Mouse (Mus musculus) limb, embryonic 12.5 days (tissue): ENCODE data around the gene Acer3. TPM values are rescaled to one million over a fixed set of nuclear protein-coding genes. Genes with fewer than 3 reads are reported as not detected.

Experiments
- ATAC-seq: fragments of 200-750 bp; cut with Nextera tagmentation; 2 replicates; pipeline ENCODE4 v1.8.0; 2017; ENCODE audit warnings: low read depth, moderate TSS enrichment; ENCODE audit not compliant: insufficient number of reproducible peaks, insufficient read depth, low FRiP score, low TSS enrichment
- H3K27ac ChIP-seq: fragments of 300-500 bp; sonication (generic); 2 replicates; pipeline ENCODE4 v1.5.1; 2016; ENCODE audit warnings: mild to moderate bottlenecking, moderate library complexity
- H3K27me3 ChIP-seq: fragments of 300-500 bp; sonication (generic); 2 replicates; pipeline ENCODE4 v1.6.1; 2016; ENCODE audit warnings: mild to moderate bottlenecking, moderate library complexity
- H3K36me3 ChIP-seq: fragments of 300-500 bp; sonication (generic); 2 replicates; pipeline ENCODE4 v1.6.1; 2016; ENCODE audit warnings: mild to moderate bottlenecking, moderate library complexity
- H3K4me1 ChIP-seq: fragments of 300-500 bp; sonication (generic); replicated peaks from 2 replicates; pipeline ENCODE4 v1.6.1; 2016
- H3K4me2 ChIP-seq: fragments of 300-500 bp; sonication (generic); 2 replicates; pipeline ENCODE4 v1.6.1; 2016; ENCODE audit warnings: mild to moderate bottlenecking, moderate library complexity
- H3K4me3 ChIP-seq: fragments of 300-500 bp; sonication (generic); replicated peaks from 2 replicates; pipeline ENCODE4 v1.5.1; 2016; ENCODE audit warnings: mild to moderate bottlenecking
- H3K9ac ChIP-seq: fragments of 300-500 bp; sonication (generic); replicated peaks from 2 replicates; pipeline ENCODE4 v1.6.1; 2016; ENCODE audit warnings: mild to moderate bottlenecking, moderate library complexity
- H3K9me3 ChIP-seq: fragments of 300-500 bp; sonication (generic); 2 replicates; pipeline ENCODE4 v1.6.1; 2016; ENCODE audit warnings: mild to moderate bottlenecking, moderate library complexity
- WGBS: fragments of 180-500 bp; shearing (Covaris S2); methylation state at CpG from one replicate; pipeline ENCODE4 v1.1.7; 2016; 5-methylcytosine and 5-hydroxymethylcytosine counted together
- polyA plus RNA-seq: library from polyadenylated mRNA; unstranded; fragments of >200 nt; fragmentation: Nextera tagmentation; extraction: Ambion mirVana; gene quantifications from 2 replicates; pipeline ENCODE4 v1.2.1, GENCODE M21; 2016

Acer3 gene
- polyA plus RNA-seq, 1 experiment from 2014 or later: 25.4 TPM

GRCm38 (mm10) chr7:98164999-98165528, 155.9 kb downstream of the Acer3 start:
- WGBS: 60% methylated on average over 10 of the region's 10 CpGs
- H3K27ac ChIP-seq: peak overlapping the region; percentile 79

DNA sequence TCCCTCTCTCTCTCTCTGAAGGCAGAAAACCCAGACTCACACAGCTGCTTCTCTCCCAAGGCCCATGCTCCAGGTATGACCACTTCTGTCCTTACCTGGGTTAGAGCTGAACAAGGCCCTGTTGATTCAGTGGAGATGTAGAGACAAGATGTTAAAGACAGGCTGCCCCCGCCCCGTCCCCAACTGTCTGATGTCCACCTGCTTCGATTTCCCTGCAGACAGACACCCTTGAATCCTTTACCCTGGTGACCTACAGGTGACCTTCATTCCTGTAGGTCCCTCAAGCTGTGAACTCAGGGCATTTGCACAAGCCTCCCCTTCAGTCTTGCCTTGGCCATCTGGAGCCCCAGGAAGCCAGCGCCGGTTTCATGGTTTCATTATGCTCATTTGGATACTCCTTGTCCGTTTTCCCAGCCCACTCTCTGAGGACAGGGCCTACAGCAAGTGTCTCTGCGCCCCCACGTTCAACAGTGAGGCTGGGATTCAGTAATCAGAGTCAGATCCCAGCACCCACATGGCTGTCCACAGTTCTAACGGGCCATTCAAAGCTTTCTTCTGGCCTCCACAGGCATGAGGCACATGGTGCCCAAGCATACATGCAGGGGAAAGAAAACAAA, 156.5 kb downstream of the Acer3 start:
- Histone ChIP-seq H3K9me3 (no peaks in the 10 kb centered on the region), H3K4me3 (no peak overlapping the region), H3K36me3 (no peaks in the 10 kb centered on the region), H3K27me3 (no peaks in the 10 kb centered on the region), H3K27ac (peak overlapping the region; percentile 79; the same call in 1 of the 2 replicates), H3K4me1 (peaks cover 24% of the 10 kb centered on the region), H3K4me2 (no peak overlapping the region), H3K9ac (no peak overlapping the region; the same call in 1 of the 2 replicates)
- no peak for ATAC-seq
- 72% methylated on average over 9 of the region's 9 CpGs for WGBS

More at GRCm38 (mm10) chr7:98164999-98165528, 155.9 kb downstream of the Acer3 start:
- ATAC-seq: no peak
- Histone ChIP-seq H3K36me3 (no peaks in the 10 kb centered on the region), H3K9ac (peak overlapping the region; percentile 48), H3K27me3 (no peaks in the 10 kb centered on the region), H3K4me1 (peaks cover 21% of the 10 kb centered on the region), H3K4me3 (no peak overlapping the region), H3K9me3 (no peaks in the 10 kb centered on the region), H3K4me2 (no peak overlapping the region)

DNA sequence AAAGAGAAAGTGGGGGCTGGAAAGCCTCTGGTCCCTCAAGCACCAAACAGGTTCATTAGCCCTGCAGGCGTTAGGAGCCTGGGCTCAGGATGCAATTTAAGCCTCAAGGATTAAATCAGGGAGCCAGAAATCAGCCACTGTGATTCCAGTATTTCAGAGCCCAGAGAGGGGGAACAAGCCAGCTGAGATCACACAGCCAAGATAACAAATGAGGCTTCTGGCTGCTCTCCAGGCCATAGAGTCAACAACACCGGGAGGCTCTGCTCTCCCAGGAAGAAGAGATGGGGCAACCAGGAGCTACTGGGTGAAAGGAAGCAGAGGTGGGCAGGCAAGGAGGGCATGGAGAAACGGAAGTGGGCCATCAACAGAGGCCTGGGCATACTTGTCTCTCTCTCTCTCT, 157.3 kb downstream of the Acer3 start:
- H3K36me3 ChIP-seq: no peaks in the 10 kb centered on the region
- no peaks in the 10 kb centered on the region for H3K9me3 ChIP-seq
- no peak overlapping the region for H3K27ac ChIP-seq
- peaks cover 31% of the 10 kb centered on the region for H3K4me1 ChIP-seq
- 57% methylated on average over 3 of the region's 3 CpGs for WGBS
- H3K27me3 ChIP-seq: no peaks in the 10 kb centered on the region
- no peak overlapping the region for H3K4me2 ChIP-seq
- no peak overlapping the region for H3K4me3 ChIP-seq
- H3K9ac ChIP-seq: no peak overlapping the region
- ATAC-seq: no peak

GRCm38 (mm10) chr7:98162239-98162638, 158.8 kb downstream of the Acer3 start:
- H3K36me3 ChIP-seq: no peaks in the 10 kb centered on the region
- H3K4me3 ChIP-seq: no peak overlapping the region
- H3K4me1 ChIP-seq: peaks cover 38% of the 10 kb centered on the region
- no peaks in the 10 kb centered on the region for H3K27me3 ChIP-seq
- H3K27ac ChIP-seq: no peak overlapping the region
- ATAC-seq: no peak
- H3K9ac ChIP-seq: no peak overlapping the region
- H3K9me3 ChIP-seq: no peaks in the 10 kb centered on the region
- no peak overlapping the region for H3K4me2 ChIP-seq
- 64% methylated on average over 6 of the region's 6 CpGs for WGBS

GRCm38 (mm10) chr7:98160041-98160740, 160.8 kb downstream of the Acer3 start:
- no peak for ATAC-seq
- 43% methylated on average over 8 of the region's 8 CpGs for WGBS
- Histone ChIP-seq H3K4me3 (no peak overlapping the region), H3K4me1 (peaks cover 34% of the 10 kb centered on the region), H3K27ac (no peak overlapping the region), H3K27me3 (no peaks in the 10 kb centered on the region), H3K9ac (no peak overlapping the region), H3K4me2 (no peak overlapping the region), H3K36me3 (no peaks in the 10 kb centered on the region), H3K9me3 (no peaks in the 10 kb centered on the region)

DNA sequence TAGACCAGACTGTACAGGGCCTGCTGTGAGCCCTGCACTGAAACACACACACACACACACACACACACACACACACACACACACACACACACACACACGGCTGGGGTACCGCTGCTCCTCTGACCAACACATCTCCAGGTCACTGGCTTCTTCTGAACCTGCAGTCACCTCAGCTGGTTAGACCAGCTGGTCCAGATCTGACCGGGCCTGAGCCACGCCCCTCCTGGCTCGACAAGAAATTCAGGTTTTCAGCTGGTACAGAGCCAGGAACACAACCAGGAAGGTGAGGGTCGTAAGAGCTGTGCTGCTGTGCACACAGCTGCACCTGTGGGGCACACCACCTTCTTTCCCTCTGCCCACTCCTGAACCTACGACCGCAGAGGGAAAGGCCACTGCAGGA, 162.5 kb downstream of the Acer3 start:
- no peak for ATAC-seq
- Histone ChIP-seq H3K4me3 (no peak overlapping the region), H3K27ac (no peak overlapping the region), H3K36me3 (no peaks in the 10 kb centered on the region), H3K27me3 (no peaks in the 10 kb centered on the region), H3K9me3 (no peaks in the 10 kb centered on the region), H3K4me1 (peaks cover 23% of the 10 kb centered on the region), H3K4me2 (no peak overlapping the region), H3K9ac (no peak overlapping the region)
- 36% methylated on average over 8 of the region's 8 CpGs for WGBS

DNA sequence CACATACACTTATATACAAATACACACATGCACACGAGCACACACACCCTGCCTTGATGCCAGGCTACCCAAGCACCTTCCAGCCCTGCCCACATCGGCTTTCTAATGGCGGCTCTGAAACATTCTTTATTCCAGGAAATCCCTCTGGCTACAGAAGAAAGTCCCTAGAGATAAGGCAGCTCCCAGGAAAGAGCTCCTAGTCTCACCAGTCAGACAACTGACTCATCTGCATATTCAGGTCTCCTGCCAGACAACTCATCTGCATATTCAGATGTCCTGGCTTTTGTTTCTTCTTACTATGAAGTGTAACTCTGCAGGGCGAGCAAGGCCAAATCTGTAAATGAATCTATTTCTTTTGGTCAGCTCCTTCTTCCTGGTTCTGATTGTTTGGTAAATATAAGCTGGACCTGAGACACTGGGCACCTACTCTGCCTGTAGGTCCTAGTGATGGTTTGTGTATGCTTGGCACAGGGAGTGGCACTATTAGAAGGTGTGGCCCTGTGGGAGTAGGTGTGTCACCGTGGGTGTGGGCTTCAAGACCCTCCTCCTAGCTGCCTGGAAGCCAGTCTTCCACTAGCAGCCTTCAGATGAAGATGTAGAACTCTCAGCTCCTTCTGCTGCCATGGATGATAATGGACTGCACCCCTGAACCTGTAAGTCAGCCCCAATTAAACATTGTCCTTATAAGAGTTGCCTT, 163.2 kb downstream of the Acer3 start:
- ATAC-seq: no peak
- H3K4me3 ChIP-seq: no peak overlapping the region
- no peak overlapping the region for H3K27ac ChIP-seq
- H3K36me3 ChIP-seq: no peaks in the 10 kb centered on the region
- no peaks in the 10 kb centered on the region for H3K27me3 ChIP-seq
- no peak overlapping the region for H3K9ac ChIP-seq
- WGBS: 64% methylated on average over 5 of the region's 5 CpGs
- no peak overlapping the region for H3K4me2 ChIP-seq
- peaks cover 24% of the 10 kb centered on the region for H3K4me1 ChIP-seq
- no peaks in the 10 kb centered on the region for H3K9me3 ChIP-seq

Other genes starting within 250 kb of the Acer3 start
- 13.4 and 17.4 TPM in 2 replicates for gene Myo7a, start 201.7 kb downstream of the Acer3 start, polyA plus RNA-seq
- 0.19 TPM in 1 of 2 replicates, not detected in the other for gene Omp, start 175.7 kb downstream of the Acer3 start, polyA plus RNA-seq
- 4.0 and 4.4 TPM in 2 replicates for gene Capn5, start 142.9 kb downstream of the Acer3 start, polyA plus RNA-seq
- not detected in 2 replicates for gene B3gnt6, start 121.7 kb downstream of the Acer3 start, polyA plus RNA-seq
- 15.4 and 16.7 TPM in 2 replicates for gene Tsku, start 40.1 kb upstream of the Acer3 start, polyA plus RNA-seq
- 0.08 TPM in 1 of 2 replicates, not detected in the other for gene Gucy2d, start 119.2 kb upstream of the Acer3 start, polyA plus RNA-seq
- gene Lrrc32, start 168.1 kb upstream of the Acer3 start, polyA plus RNA-seq: 2.3 and 4.6 TPM in 2 replicates